Mouse (Mus musculus): ENCODE results near the gene Ctnna3. TPM values are rescaled to one million over a fixed set of nuclear protein-coding genes. Genes with fewer than 3 reads are reported as not detected.

Gene Ctnna3
- polyA plus RNA-seq, 2 experiments, result 0.78 to 0.89 TPM

GRCm38 (mm10) chr10:64448624-64449023 is 1018.7 kb downstream of the Ctnna3 start:
- no peak overlapping the region for H3K27ac ChIP-seq (replicated peaks; ENCODE audit: low read depth, low read length)
- WGBS, result 79% methylated on average over 2 of the region's 2 CpGs
- no peaks in the 10 kb centered on the region for H3K27me3 ChIP-seq (ENCODE audit: control insufficient read depth, insufficient read depth, low read length)
- no peaks in the 10 kb centered on the region for H3K36me3 ChIP-seq (ENCODE audit: control insufficient read depth, insufficient read depth, low read length)
- H3K4me3 ChIP-seq (replicated peaks; ENCODE audit: low read length), result no peak overlapping the region
- no peak for TF ChIP-seq POLR2A (IDR thresholded peaks at IDR 0.05; ENCODE audit: borderline replicate concordance, extremely low read depth, insufficient read depth, insufficient read length)
- H3K4me1 ChIP-seq (ENCODE audit: control insufficient read depth, insufficient read depth, low read length), result no peaks in the 10 kb centered on the region
- H3K9me3 ChIP-seq (ENCODE audit: control insufficient read depth, low read length), result no peaks in the 10 kb centered on the region
- ATAC-seq (ENCODE audit: low FRiP score, low read depth), result no peak
- DNase-seq (ENCODE audit: low spot score), result no peak
- H3K4me2 ChIP-seq (replicated peaks; ENCODE audit: low read depth, low read length, severe bottlenecking), result no peak overlapping the region
- H3K9ac ChIP-seq (ENCODE audit: low read depth, low read length, severe bottlenecking), result no peak overlapping the region

- Histone ChIP-seq H3K9ac (ENCODE audit: low read depth, low read length, severe bottlenecking) (no peak overlapping the region), H3K4me2 (replicated peaks; ENCODE audit: low read depth, low read length, severe bottlenecking) (no peak overlapping the region), H3K36me3 (ENCODE audit: control insufficient read depth, insufficient read depth, low read length) (no peaks in the 10 kb centered on the region), H3K27me3 (ENCODE audit: control insufficient read depth, insufficient read depth, low read length) (no peaks in the 10 kb centered on the region), H3K4me3 (replicated peaks; ENCODE audit: low read length) (no peak overlapping the region), H3K27ac (replicated peaks; ENCODE audit: low read depth, low read length) (no peak overlapping the region), H3K4me1 (ENCODE audit: control insufficient read depth, insufficient read depth, low read length) (no peaks in the 10 kb centered on the region), H3K9me3 (ENCODE audit: control insufficient read depth, low read length) (no peaks in the 10 kb centered on the region)
- no peak for TF ChIP-seq POLR2A (IDR thresholded peaks at IDR 0.05; ENCODE audit: borderline replicate concordance, extremely low read depth, insufficient read depth, insufficient read length)
- ATAC-seq (ENCODE audit: low FRiP score, low read depth) (no peak), DNase-seq (ENCODE audit: low spot score) (no peak)
- 70% methylated on average over 5 of the region's 5 CpGs for whole genome bisulfite sequencing
Observed at GRCm38 (mm10) chr10:64483281-64483680, 1053.4 kb downstream of the Ctnna3 start.

- no peak for ATAC-seq (ENCODE audit: low FRiP score, low read depth)
- Histone ChIP-seq H3K9ac (ENCODE audit: low read depth, low read length, severe bottlenecking) (no peak overlapping the region), H3K27me3 (ENCODE audit: control insufficient read depth, insufficient read depth, low read length) (no peaks in the 10 kb centered on the region), H3K9me3 (ENCODE audit: control insufficient read depth, low read length) (no peaks in the 10 kb centered on the region), H3K36me3 (ENCODE audit: control insufficient read depth, insufficient read depth, low read length) (no peaks in the 10 kb centered on the region), H3K4me2 (replicated peaks; ENCODE audit: low read depth, low read length, severe bottlenecking) (no peak overlapping the region), H3K4me1 (ENCODE audit: control insufficient read depth, insufficient read depth, low read length) (no peaks in the 10 kb centered on the region), H3K27ac (replicated peaks; ENCODE audit: low read depth, low read length) (no peak overlapping the region), H3K4me3 (replicated peaks; ENCODE audit: low read length) (no peak overlapping the region)
- TF ChIP-seq POLR2A (IDR thresholded peaks at IDR 0.05; ENCODE audit: borderline replicate concordance, extremely low read depth, insufficient read depth, insufficient read length), result no peak
- DNase-seq (ENCODE audit: low spot score), result no peak
Observed at GRCm38 (mm10) chr10:64489471-64489870, 1059.6 kb downstream of the Ctnna3 start.

- Histone ChIP-seq H3K4me1 (ENCODE audit: control insufficient read depth, insufficient read depth, low read length) (no peaks in the 10 kb centered on the region), H3K27me3 (ENCODE audit: control insufficient read depth, insufficient read depth, low read length) (no peaks in the 10 kb centered on the region), H3K9ac (ENCODE audit: low read depth, low read length, severe bottlenecking) (no peak overlapping the region), H3K9me3 (ENCODE audit: control insufficient read depth, low read length) (no peaks in the 10 kb centered on the region), H3K4me2 (replicated peaks; ENCODE audit: low read depth, low read length, severe bottlenecking) (no peak overlapping the region), H3K27ac (replicated peaks; ENCODE audit: low read depth, low read length) (no peak overlapping the region), H3K4me3 (replicated peaks; ENCODE audit: low read length) (no peak overlapping the region), H3K36me3 (ENCODE audit: control insufficient read depth, insufficient read depth, low read length) (no peaks in the 10 kb centered on the region)
- DNase-seq (ENCODE audit: low spot score) (no peak), ATAC-seq (ENCODE audit: low FRiP score, low read depth) (no peak)
- 65% methylated on average over 3 of the region's 3 CpGs for WGBS
- TF ChIP-seq POLR2A (IDR thresholded peaks at IDR 0.05; ENCODE audit: borderline replicate concordance, extremely low read depth, insufficient read depth, insufficient read length), result no peak
Observed at GRCm38 (mm10) chr10:64543647-64544046, 1113.7 kb downstream of the Ctnna3 start.

DNA sequence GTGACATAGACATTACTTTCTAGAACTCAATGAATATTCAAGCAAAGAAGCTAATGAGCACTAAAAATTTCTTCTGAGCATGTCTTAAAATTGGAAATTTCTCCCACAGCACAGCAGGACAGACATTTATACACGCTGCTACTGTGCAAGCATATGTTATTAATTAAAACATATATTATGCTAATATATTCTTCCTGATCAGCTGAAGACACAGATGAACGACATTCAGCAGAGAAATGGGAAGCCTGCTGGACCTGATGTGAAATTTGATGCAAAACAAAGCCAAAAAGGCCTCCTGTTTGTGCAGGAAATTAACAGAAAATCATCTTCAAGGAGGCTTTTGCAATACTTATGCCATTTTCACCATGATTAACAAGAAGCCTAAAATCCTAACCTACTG is 1114.5 kb downstream of the Ctnna3 start:
- no peak for ATAC-seq (ENCODE audit: low FRiP score, low read depth)
- no peak for DNase-seq (ENCODE audit: low spot score)
- H3K27me3 ChIP-seq (ENCODE audit: control insufficient read depth, insufficient read depth, low read length), result no peaks in the 10 kb centered on the region
- H3K4me3 ChIP-seq (replicated peaks; ENCODE audit: low read length), result no peak overlapping the region
- H3K4me1 ChIP-seq (ENCODE audit: control insufficient read depth, insufficient read depth, low read length), result no peaks in the 10 kb centered on the region
- no peak for TF ChIP-seq POLR2A (IDR thresholded peaks at IDR 0.05; ENCODE audit: borderline replicate concordance, extremely low read depth, insufficient read depth, insufficient read length)
- H3K27ac ChIP-seq (replicated peaks; ENCODE audit: low read depth, low read length), result no peak overlapping the region
- no peaks in the 10 kb centered on the region for H3K9me3 ChIP-seq (ENCODE audit: control insufficient read depth, low read length)
- no peak overlapping the region for H3K9ac ChIP-seq (ENCODE audit: low read depth, low read length, severe bottlenecking)
- 33% methylated on average over 2 of the region's 2 CpGs for WGBS
- H3K36me3 ChIP-seq (ENCODE audit: control insufficient read depth, insufficient read depth, low read length), result no peaks in the 10 kb centered on the region
- no peak overlapping the region for H3K4me2 ChIP-seq (replicated peaks; ENCODE audit: low read depth, low read length, severe bottlenecking)

GRCm38 (mm10) chr10:64571311-64571710 is 1141.4 kb downstream of the Ctnna3 start:
- no peak for TF ChIP-seq POLR2A (IDR thresholded peaks at IDR 0.05; ENCODE audit: borderline replicate concordance, extremely low read depth, insufficient read depth, insufficient read length)
- Histone ChIP-seq H3K36me3 (ENCODE audit: control insufficient read depth, insufficient read depth, low read length) (no peaks in the 10 kb centered on the region), H3K9me3 (ENCODE audit: control insufficient read depth, low read length) (no peaks in the 10 kb centered on the region), H3K27ac (replicated peaks; ENCODE audit: low read depth, low read length) (no peak overlapping the region), H3K4me3 (replicated peaks; ENCODE audit: low read length) (no peak overlapping the region), H3K27me3 (ENCODE audit: control insufficient read depth, insufficient read depth, low read length) (no peaks in the 10 kb centered on the region), H3K4me1 (ENCODE audit: control insufficient read depth, insufficient read depth, low read length) (no peaks in the 10 kb centered on the region), H3K9ac (ENCODE audit: low read depth, low read length, severe bottlenecking) (no peak overlapping the region), H3K4me2 (replicated peaks; ENCODE audit: low read depth, low read length, severe bottlenecking) (no peak overlapping the region)
- ATAC-seq (ENCODE audit: low FRiP score, low read depth) (no peak), DNase-seq (ENCODE audit: low spot score) (no peak)
- 81% methylated on average over 3 of the region's 3 CpGs for WGBS
